Mouse (Mus musculus) CD8-positive naive resting alpha-beta T cell, adult 57 days (primary cell): ENCODE results near the gene Tsr3. TPM values are rescaled to one million over a fixed set of nuclear protein-coding genes. Genes with fewer than 3 reads are reported as not detected.

Source experiments
- total RNA-seq: library from RNA; stranded (reverse); gene quantifications from one replicate; pipeline ENCODE4 v1.2.4, GENCODE M21; 2023

Gene Tsr3
- 23.3 TPM for total RNA-seq

DNA sequence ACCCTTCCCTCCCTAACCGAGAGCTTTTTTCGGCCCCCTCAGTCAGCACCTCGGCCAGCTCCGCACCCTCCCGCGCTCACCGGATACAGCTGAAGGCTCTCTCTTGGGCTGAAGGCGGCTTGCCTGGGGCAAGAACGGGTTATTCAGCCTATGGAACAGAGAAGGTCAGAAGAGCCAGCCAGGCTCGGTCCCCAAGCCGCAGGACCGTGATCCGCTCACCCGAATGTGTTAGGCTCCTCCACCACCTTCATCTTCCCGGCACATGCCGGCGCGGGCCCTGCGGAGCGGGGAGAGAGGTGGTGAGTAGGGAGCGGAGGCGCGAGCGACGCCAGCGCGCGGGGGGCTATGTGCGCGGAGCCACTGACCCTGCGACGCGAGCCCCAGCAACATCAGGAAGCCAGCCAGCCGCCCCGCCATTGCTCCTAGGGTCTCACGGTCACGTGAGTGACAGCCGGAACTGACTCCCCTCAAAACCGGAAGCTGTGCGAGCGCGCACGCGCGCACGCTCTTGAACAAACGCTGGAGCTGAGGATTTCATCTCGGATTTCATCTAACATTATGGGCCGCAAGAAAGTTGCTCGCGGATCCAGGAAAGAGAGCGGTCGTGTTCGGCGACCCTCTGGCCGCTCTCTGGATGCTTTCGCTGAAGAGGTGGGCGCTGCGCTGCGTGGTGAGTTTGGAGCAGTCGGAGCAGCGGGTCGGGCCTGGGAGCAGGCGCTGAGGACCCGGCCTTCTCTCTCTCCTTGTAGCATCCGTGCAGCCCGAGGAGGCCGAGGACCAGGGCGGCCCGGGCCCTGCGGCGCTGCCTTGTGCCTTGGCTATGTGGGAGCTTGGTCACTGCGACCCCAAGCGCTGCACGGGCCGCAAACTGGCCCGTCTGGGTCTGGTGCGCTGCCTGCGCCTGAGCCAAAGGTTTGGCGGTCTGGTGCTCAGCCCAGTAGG is at the start of gene Tsr3, which contains the start of gene Gnptg:
Gene Tsr3, plus strand, starts transcription at position 476 of the 942 bp plus-strand sequence.
Gene Gnptg, minus strand, starts transcription at position 430 of the 942 bp plus-strand sequence.

DNA sequence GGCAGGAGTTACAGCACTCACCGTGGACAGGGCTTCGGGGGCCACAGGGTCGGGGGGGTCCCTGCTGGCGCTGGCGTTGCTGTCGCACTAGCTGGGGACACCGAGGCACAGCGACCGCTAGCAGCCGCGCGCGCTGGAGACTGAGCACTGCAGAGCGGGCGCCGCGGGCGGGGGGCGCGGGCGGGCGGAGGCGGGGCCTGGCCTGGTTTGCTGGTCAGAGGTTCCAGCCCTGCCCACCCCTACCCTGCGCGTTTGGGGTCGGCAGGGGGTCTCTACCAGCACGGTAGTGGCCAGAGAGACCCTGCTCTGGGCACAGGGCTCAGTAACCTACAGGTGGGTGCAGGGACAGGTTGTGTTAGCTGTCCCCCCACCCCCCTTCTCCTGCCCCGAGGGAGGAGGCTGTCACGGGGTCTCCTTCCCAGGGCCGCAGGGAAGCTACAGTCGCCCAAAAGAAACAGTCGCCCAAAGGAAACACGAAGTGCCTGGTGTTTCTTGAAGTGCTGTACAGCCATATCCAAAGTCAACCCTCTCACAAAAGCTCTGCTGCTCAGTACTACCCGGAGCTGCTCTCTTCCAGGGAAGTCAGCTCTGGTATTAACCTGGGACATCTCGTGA is 16.3 kb downstream of the Tsr3 start, which contains the start of gene Baiap3:
Gene Baiap3, minus strand, starts transcription at position 225 of the 615 bp plus-strand sequence.

DNA sequence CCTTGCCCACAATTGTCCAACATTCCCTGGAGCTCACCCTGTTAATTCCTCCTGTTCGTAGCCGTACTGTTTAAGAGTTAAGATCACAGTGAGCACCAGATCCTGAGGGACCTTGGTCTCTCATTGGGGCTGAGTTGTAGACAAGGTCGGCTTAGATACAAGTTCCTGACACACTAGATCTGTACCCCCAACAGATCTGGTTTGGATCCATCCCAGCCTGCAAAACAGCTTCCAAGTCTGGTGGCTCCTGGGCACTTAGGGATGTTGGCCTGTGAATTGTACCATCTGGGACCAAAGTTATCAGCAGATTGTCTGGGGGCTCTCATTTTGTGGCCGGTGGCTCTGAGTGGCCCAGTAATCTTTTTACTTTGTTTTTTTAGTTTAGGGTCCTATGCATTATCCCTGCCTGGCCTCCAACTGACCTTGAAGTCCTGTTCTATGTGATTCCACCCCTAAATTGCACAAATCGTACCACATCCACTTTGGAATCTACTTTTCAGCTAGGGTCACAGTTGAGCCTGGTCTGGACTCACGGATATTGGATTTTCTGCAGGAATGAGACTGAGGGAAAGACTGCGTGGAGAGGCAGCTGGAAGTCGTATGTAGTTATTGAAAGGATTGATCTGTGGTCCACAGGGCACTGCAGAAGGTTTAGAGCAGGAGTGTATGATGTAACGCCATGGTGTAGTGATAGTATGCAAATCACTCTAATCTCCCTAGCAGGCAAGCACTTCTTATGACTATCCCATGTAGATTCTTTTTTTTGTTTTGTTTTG is 34.8 kb downstream of the Tsr3 start, which contains the start of gene Ube2i:
Gene Ube2i, minus strand, starts transcription at position 52 of the 776 bp plus-strand sequence.

Other genes with a start within 250 kb of the Tsr3 start
- gene Cramp1l, start 224.4 kb upstream of the Tsr3 start, total RNA-seq = 36.7 TPM
- gene Ift140, start 224.1 kb upstream of the Tsr3 start, total RNA-seq = 31.4 TPM
- not detected for gene Tmem204, start 156.6 kb upstream of the Tsr3 start, total RNA-seq
- 38.0 TPM for gene Telo2, start 124.2 kb upstream of the Tsr3 start, total RNA-seq
- not detected for gene Ptx4, start 119.4 kb upstream of the Tsr3 start, total RNA-seq
- gene Clcn7, start 106.8 kb upstream of the Tsr3 start, total RNA-seq = 35.2 TPM
- gene Ccdc154, start 77.7 kb upstream of the Tsr3 start, total RNA-seq = 0.61 TPM
- not detected for gene Gm38655, start 64.7 kb upstream of the Tsr3 start, total RNA-seq
- 13.3 TPM for gene BC003965, start 55.6 kb upstream of the Tsr3 start, total RNA-seq
- gene Unkl, start 51.8 kb upstream of the Tsr3 start, total RNA-seq = 76.9 TPM
- 59.6 TPM for gene Gnptg, start within 50 bp of the Tsr3 start, total RNA-seq
- gene Baiap3, start 16.2 kb downstream of the Tsr3 start, total RNA-seq = 29.1 TPM
- 409 TPM for gene Ube2i, start 34.5 kb downstream of the Tsr3 start, total RNA-seq
- not detected for gene Prss34, start 58.2 kb downstream of the Tsr3 start, total RNA-seq
- not detected for gene Prss28, start 68.5 kb downstream of the Tsr3 start, total RNA-seq
- not detected for gene Prss29, start 78.5 kb downstream of the Tsr3 start, total RNA-seq
- gene Tpsab1, start 105.4 kb downstream of the Tsr3 start, total RNA-seq = not detected
- gene Tpsb2, start 126.1 kb downstream of the Tsr3 start, total RNA-seq = not detected
- gene Tpsg1, start 129.1 kb downstream of the Tsr3 start, total RNA-seq = not detected
- 0.83 TPM for gene Cacna1h, start 193.6 kb downstream of the Tsr3 start, total RNA-seq
- not detected for gene Tekt4, start 214.4 kb downstream of the Tsr3 start, total RNA-seq